Mouse (Mus musculus) liver, embryonic 14.5 days (tissue): ENCODE results near the gene Susd4.

ENCODE experiments used
- CTCF ChIP-seq: IDR thresholded peaks from 2 replicates; pipeline ENCODE4 v1.5.1; 2016; ENCODE audit warnings: antibody characterized with exemption, low read depth, control low read depth
- EP300 ChIP-seq: IDR thresholded peaks from 2 replicates; pipeline ENCODE4 v1.6.1; 2016; ENCODE audit warnings: antibody characterized with exemption, low read depth

- no peak for TF ChIP-seq CTCF
- no peak for TF ChIP-seq EP300
Measured at GRCm38 (mm10) chr1:182814566-182814965, 50.9 kb downstream of the Susd4 start.
